Mouse (Mus musculus) forebrain, embryonic 11.5 days (tissue): ENCODE measurements around the gene Tnfsf13b. TPM values are rescaled to one million over a fixed set of nuclear protein-coding genes. Genes with fewer than 3 reads are reported as not detected.

Experiments used
- ATAC-seq: fragments of 200-750 bp; cut with Nextera tagmentation; replicated peaks from 2 replicates; pipeline ENCODE4 v1.8.0; 2017; ENCODE audit warnings: moderate TSS enrichment; ENCODE audit not compliant: low FRiP score
- DNase-seq: peaks from one replicate; pipeline ENCODE4 v3.0.0-alpha.2; 2017; ENCODE audit warnings: low spot score
- H3K27ac ChIP-seq: fragments of 300-500 bp; sonication (generic); 2 replicates; pipeline ENCODE4 v1.5.1; 2014; ENCODE audit warnings: low read depth, low read length
- H3K27me3 ChIP-seq: fragments of 300-500 bp; sonication (generic); 2 replicates; pipeline ENCODE4 v1.6.1; 2014; ENCODE audit warnings: mild to moderate bottlenecking, low read length, mixed read lengths; ENCODE audit not compliant: control insufficient read depth, insufficient read depth
- H3K36me3 ChIP-seq: fragments of 300-500 bp; sonication (generic); 2 replicates; pipeline ENCODE4 v1.6.1; 2014; ENCODE audit warnings: mild to moderate bottlenecking, low read length, moderate library complexity, mixed read lengths; ENCODE audit not compliant: control insufficient read depth, insufficient read depth
- H3K4me1 ChIP-seq: fragments of 300-500 bp; sonication (generic); replicated peaks from 2 replicates; pipeline ENCODE4 v1.6.1; 2014; ENCODE audit warnings: low read length, mixed read lengths; ENCODE audit not compliant: control insufficient read depth, insufficient read depth
- H3K4me2 ChIP-seq: fragments of 300-500 bp; sonication (generic); 2 replicates; pipeline ENCODE4 v1.6.1; 2014; ENCODE audit warnings: low read depth, mild to moderate bottlenecking, low read length, moderate library complexity, mixed read lengths; ENCODE audit not compliant: severe bottlenecking
- H3K4me3 ChIP-seq: fragments of 300-500 bp; sonication (generic); 2 replicates; pipeline ENCODE4 v1.5.1; 2014; ENCODE audit warnings: low read depth, low read length
- H3K9ac ChIP-seq: fragments of 300-500 bp; sonication (generic); 2 replicates; pipeline ENCODE4 v1.6.1; 2014; ENCODE audit warnings: low read length
- H3K9me3 ChIP-seq: fragments of 300-500 bp; sonication (generic); 2 replicates; pipeline ENCODE4 v1.6.1; 2016; ENCODE audit warnings: low read length, mixed read lengths; ENCODE audit not compliant: control insufficient read depth
- whole genome bisulfite sequencing: fragments of 180-500 bp; shearing (Covaris S2); extraction: QIAGEN DNeasy Blood & Tissue Kit; methylation state at CpG from one replicate; pipeline ENCODE4 v1.1.7; 2014; 5-methylcytosine and 5-hydroxymethylcytosine counted together
- polyA plus RNA-seq: library from polyadenylated mRNA; unstranded; fragments of >200 nt; fragmentation: Nextera tagmentation; extraction: Ambion mirVana; gene quantifications from 2 replicates; pipeline ENCODE4 v1.2.1, GENCODE M21; 2014

Gene Tnfsf13b
- polyA plus RNA-seq, 1 experiment from 2014 or later = 0.37 TPM

DNA sequence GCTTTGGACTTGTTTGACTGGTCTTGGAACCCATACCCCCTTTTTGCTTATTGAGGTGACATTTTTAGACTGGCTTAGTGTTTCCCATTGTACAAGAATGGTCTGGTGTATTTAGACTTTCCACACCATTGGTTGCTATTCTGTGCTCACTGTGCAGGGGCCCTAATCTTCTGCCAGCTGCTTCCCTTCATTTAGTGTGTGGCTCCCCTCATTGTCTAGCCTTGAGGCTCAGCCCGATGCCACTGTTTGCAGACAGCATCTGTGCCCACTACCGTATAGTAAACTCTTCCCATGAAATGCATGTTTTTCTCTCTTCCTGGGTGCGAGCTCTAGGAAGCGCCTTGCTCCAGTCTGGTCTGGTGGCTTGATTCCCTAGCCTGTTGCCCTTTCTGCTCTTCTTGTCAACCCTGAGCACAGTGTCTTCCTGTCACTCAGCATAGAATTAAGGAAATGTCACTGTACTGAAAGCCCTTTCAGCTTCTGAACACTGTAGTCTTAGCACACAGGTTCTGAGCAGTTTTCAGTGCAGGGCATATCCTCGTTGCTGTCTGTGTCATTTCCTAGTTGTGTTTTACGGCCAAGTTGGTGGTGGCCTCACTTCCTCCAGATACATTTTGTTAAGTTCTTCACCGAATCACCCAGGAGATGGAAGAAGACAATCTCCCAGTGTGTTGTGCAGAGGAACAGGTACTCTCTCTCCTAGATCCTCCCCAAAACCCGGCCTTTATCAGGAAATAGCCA, 24.2 kb downstream of the Tnfsf13b start:
- H3K9me3 ChIP-seq = no peaks in the 10 kb centered on the region
- no peak overlapping the region for H3K9ac ChIP-seq
- no peaks in the 10 kb centered on the region for H3K27me3 ChIP-seq
- H3K36me3 ChIP-seq = no peaks in the 10 kb centered on the region
- no peak overlapping the region for H3K4me2 ChIP-seq
- no peak overlapping the region for H3K27ac ChIP-seq
- DNase-seq = no peak
- 0 out of 2 replicates have a peak, but pooled peaks cover 2% of the 10 kb centered on the region for H3K4me1 ChIP-seq
- no peak overlapping the region for H3K4me3 ChIP-seq
- WGBS = 76% methylated on average over 8 of the region's 8 CpGs
- no peak for ATAC-seq

DNA sequence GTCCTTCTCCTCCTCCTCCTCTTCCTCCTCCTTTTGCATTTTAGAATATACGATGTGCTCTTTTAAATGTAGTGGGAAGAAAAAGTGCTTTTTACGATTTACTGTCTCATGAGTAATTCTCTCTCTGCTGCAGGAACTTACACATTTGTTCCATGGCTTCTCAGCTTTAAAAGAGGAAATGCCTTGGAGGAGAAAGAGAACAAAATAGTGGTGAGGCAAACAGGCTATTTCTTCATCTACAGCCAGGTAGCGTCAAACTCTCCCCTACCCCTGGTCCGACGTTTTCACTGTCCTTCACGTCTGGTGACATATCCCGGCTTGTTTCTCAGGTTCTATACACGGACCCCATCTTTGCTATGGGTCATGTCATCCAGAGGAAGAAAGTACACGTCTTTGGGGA, 24.9 kb downstream of the Tnfsf13b start:
- H3K27ac ChIP-seq = no peak overlapping the region
- H3K9ac ChIP-seq = no peak overlapping the region
- H3K4me2 ChIP-seq = no peak overlapping the region
- H3K9me3 ChIP-seq = no peaks in the 10 kb centered on the region
- 0 out of 2 replicates have a peak, but pooled peaks cover 2% of the 10 kb centered on the region for H3K4me1 ChIP-seq
- H3K27me3 ChIP-seq = no peaks in the 10 kb centered on the region
- no peaks in the 10 kb centered on the region for H3K36me3 ChIP-seq
- H3K4me3 ChIP-seq = no peak overlapping the region
- WGBS = 87% methylated on average over 9 of the region's 9 CpGs
- DNase-seq (no peak), ATAC-seq (no peak)

DNA sequence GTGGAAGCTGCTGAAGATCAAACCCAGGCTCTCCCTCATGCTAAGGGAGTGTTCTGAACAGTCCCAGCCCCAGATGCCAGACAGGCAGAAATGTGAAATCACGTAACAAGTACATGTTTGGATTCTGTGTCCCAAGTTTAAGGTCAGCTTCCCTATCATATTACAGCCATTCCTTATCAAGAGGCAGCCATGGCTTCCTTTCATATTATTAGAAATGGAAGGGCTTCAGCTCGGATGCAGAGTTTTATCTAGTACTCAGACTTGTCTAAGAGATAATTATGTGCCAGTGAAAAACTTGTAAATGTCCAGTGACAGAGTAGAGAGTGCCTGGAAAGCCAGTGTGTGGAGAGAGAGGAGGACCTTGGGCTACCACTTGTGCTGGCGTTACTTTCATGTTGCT, 34.6 kb downstream of the Tnfsf13b start:
- 74% methylated on average over 3 of the region's 3 CpGs for WGBS
- no peak for ATAC-seq

DNA sequence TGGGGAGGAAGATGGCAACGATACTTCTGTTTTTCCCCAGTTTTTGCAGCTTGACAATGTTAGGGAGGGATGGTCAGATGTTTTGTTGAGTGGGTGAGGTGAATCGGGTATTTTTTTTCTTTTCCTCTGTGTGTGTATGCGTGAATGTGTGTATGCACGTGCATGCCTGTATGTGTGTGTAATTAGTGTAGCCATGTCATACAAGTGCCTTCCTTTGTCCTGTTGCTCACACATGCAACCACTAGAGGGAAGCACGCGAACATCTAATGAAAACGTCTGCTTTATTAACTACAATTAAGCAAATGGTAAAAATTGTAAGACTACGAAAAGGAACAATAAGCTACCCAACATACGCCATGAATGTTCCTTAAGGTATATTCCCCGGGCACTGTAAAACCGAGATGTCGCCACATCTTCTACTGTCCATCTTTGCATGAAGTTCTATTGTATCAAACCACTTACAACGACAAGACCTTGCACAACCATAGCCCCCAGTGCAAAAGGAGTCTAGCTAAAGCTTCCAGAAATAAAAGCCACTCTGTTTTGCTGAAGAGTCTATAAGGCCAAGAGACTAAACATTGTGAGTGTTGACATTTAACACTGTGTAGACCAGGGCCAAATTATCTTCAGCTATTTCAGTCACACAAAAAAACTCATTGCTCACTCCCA, 37.7 kb downstream of the Tnfsf13b start:
- no peak for DNase-seq
- no peaks in the 10 kb centered on the region for H3K9me3 ChIP-seq
- no peak overlapping the region for H3K4me2 ChIP-seq
- H3K4me3 ChIP-seq = no peak overlapping the region
- ATAC-seq = no peak
- no peak overlapping the region for H3K27ac ChIP-seq
- no peaks in the 10 kb centered on the region for H3K36me3 ChIP-seq
- no peak overlapping the region for H3K9ac ChIP-seq
- 55% methylated on average over 13 of the region's 13 CpGs for WGBS
- H3K4me1 ChIP-seq = no peaks in the 10 kb centered on the region
- no peaks in the 10 kb centered on the region for H3K27me3 ChIP-seq

More for the DNA sequence above, 34.6 kb downstream of the Tnfsf13b start:
- Histone ChIP-seq H3K9ac (no peak overlapping the region), H3K4me3 (no peak overlapping the region), H3K4me1 (no peaks in the 10 kb centered on the region), H3K9me3 (no peaks in the 10 kb centered on the region), H3K36me3 (no peaks in the 10 kb centered on the region), H3K4me2 (no peak overlapping the region), H3K27ac (no peak overlapping the region), H3K27me3 (no peaks in the 10 kb centered on the region)
- DNase-seq = no peak

DNA sequence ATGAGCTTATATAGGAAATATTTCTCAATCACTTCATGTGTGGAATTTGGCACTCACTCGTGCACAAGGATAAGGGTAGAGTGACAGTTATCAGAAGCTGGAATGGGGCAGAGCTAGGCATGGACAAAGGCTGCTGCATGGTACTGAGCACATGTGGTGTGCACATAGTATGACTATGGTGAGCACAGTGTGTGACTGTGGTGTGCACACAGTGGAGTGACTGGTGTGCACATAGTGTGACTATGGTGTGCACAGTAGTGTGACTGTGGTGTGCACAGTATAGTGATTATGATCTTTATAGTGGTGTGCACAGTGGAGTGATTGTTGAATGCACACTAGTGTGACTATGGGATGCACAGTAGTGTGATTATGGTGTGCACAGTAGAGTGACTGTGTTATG, 39.5 kb downstream of the Tnfsf13b start:
- Histone ChIP-seq H3K4me2 (no peak overlapping the region), H3K27ac (no peak overlapping the region), H3K4me3 (no peak overlapping the region), H3K9ac (no peak overlapping the region), H3K36me3 (no peaks in the 10 kb centered on the region), H3K27me3 (no peaks in the 10 kb centered on the region), H3K4me1 (no peaks in the 10 kb centered on the region), H3K9me3 (no peaks in the 10 kb centered on the region)
- ATAC-seq (no peak), DNase-seq (no peak)
- 71% methylated on average over 1 of the region's 1 CpGs for WGBS

DNA sequence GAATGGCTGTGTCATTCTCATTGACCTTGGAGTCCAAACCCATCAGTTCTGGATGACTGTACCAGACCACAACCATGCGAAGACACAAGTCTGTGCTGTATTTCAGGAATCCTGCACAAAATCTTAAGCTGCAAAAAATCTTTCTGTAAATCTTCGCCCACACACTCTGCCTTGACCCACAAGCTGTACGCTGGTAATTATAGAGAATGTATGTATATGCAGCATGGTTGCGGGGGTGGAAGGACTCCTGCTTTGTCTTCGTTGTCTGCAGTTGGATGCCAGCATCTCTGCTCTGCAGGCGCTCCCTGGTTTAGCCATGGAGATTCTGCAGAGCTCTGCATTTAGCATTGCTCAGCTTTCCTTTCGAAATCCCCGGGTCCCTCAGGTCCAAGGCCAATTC, 42.9 kb downstream of the Tnfsf13b start:
- Histone ChIP-seq H3K36me3 (no peaks in the 10 kb centered on the region), H3K4me2 (no peak overlapping the region), H3K4me1 (no peaks in the 10 kb centered on the region), H3K4me3 (no peak overlapping the region), H3K27ac (no peak overlapping the region), H3K27me3 (no peaks in the 10 kb centered on the region), H3K9ac (no peak overlapping the region), H3K9me3 (no peaks in the 10 kb centered on the region)
- WGBS = 78% methylated on average over 8 of the region's 8 CpGs
- DNase-seq (no peak), ATAC-seq (no peak)

DNA sequence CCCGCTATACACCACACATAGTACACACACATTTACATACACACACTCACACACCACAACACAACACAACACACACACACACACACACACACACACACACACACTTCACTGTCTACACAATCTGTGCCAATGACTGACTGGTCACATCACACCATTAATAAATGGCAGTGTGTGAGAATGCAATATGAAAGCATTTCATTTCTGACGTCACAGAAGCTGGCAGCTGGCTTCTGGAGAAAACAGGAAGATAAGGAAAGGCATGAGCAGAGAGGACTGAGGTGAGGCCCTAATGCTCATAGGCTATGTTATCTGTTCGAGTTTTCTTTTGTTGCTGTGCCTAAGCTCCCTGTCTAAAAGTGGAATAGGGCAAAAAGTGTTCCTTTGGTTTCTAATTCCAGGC, 45.3 kb downstream of the Tnfsf13b start:
- no peaks in the 10 kb centered on the region for H3K4me1 ChIP-seq
- no peak overlapping the region for H3K9ac ChIP-seq
- no peaks in the 10 kb centered on the region for H3K27me3 ChIP-seq
- no peak for ATAC-seq
- WGBS = 71% methylated on average over 3 of the region's 3 CpGs
- no peak overlapping the region for H3K27ac ChIP-seq
- H3K9me3 ChIP-seq = no peaks in the 10 kb centered on the region
- no peaks in the 10 kb centered on the region for H3K36me3 ChIP-seq
- no peak for DNase-seq
- H3K4me3 ChIP-seq = no peak overlapping the region
- H3K4me2 ChIP-seq = no peak overlapping the region

DNA sequence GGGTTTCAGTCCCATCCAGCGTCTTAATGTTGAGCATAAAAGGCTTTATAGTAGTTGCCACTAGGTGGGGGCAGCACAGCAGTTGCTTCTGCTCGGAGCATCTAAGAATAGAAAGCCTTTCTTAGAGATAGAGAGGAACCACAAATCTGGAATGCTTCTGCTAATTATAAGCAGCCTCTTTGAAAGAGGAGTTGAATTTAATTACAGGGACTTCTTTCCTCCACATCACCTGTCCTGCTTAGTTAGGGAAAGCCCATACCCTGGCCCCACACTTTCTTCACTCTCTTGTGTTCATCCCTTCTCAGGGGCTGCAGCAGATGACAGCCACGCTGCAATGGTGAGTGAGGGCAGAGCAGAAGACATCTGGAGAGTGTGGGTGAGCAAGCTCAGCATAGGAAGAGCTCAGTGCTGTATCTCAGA, 47.3 kb downstream of the Tnfsf13b start:
- no peak overlapping the region for H3K4me2 ChIP-seq
- no peak overlapping the region for H3K9ac ChIP-seq
- no peak overlapping the region for H3K4me3 ChIP-seq
- DNase-seq (no peak), ATAC-seq (no peak; the same call in 1 of the 2 replicates)
- H3K27ac ChIP-seq = no peak overlapping the region
- H3K36me3 ChIP-seq = no peaks in the 10 kb centered on the region
- no peaks in the 10 kb centered on the region for H3K9me3 ChIP-seq
- H3K27me3 ChIP-seq = no peaks in the 10 kb centered on the region
- 23% methylated on average over 3 of the region's 3 CpGs for WGBS
- H3K4me1 ChIP-seq = no peaks in the 10 kb centered on the region

DNA sequence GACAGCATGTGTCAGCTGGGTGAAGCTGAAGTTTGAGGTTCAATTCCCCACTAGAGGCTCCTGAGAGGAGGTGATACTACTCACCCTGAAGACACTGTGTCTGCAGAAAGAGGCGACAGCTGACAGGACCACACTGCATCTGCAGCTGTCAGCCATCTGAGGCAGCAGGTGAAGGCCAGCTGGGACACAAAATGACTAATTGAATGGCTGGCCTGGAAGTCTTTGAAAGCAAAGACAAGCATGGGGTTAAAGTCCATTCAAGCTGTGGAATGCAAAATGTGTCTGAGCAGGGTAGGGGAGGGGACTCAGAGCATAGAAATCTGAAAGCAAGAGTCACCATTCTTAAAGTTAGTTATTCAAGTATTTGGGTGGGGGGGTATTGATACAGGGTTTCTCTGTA, 54.7 kb downstream of the Tnfsf13b start:
- ATAC-seq = no peak
- WGBS = 33% methylated on average over 1 of the region's 1 CpGs

More for the DNA sequence above, 54.7 kb downstream of the Tnfsf13b start:
- Histone ChIP-seq H3K27ac (no peak overlapping the region), H3K4me3 (no peak overlapping the region), H3K9me3 (no peaks in the 10 kb centered on the region), H3K36me3 (no peaks in the 10 kb centered on the region), H3K4me1 (no peaks in the 10 kb centered on the region), H3K27me3 (no peaks in the 10 kb centered on the region), H3K4me2 (no peak overlapping the region), H3K9ac (no peak overlapping the region)
- DNase-seq = no peak
